In the genomic region with DNA sequence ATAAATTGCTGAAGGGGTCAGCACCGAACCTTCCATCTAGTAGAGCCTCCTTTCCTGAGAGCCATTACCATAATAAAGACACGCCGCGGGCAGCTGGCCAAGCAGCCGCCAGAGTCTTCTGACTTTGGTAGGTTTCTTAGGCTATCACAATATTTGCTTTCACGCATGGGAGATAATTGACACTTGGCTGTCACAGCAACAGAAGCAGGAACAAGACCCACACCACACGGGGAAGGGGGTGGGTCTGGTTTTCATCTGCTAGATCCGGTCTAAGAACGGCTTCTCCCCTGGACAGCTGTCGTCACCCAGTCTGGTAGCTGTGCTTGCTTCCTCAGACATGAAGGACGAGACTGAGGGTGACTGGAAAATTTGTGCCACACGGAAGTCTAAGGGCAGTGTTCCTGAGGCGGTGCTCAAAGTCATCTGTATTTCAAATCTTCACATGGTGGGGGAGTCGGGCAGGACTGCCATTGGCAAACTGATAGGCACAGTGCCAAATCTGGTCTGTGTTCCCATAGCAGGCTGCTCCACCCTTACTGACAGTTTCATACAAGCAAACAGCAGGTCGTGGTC, we compare ENCODE assay signal across 9 mouse cellular contexts.
DNase-seq lines count a peak whose midpoint lies in the region; ATAC-seq and TF ChIP-seq lines count a peak whose summit lies in the region.
"Had no signal": no experiment of that assay in that cellular context is flagged by ENCODE, and none has a peak within 500 bp of the region (broad histone marks: within the 10 kb centered on the region; RNA-seq: fewer than 3 reads in every experiment).

No protein-coding gene starts in this region.

- 46% methylated on average over 15 of the region's 15 CpGs for WGBS in forebrain, embryonic 13.5 days
- 78% methylated on average over 15 of the region's 15 CpGs for WGBS in forebrain, embryonic 10.5 days
- 50% methylated on average over 15 of the region's 15 CpGs for WGBS in hindbrain, embryonic 10.5 days
- WGBS in lung, adult 2 months, result 35% methylated on average over 15 of the region's 15 CpGs
- WGBS in liver, embryonic 11.5 days, result 62% methylated on average over 15 of the region's 15 CpGs

- no peak for DNase-seq in forebrain, embryonic 10.5 days (ENCODE audit: extremely low spot score, low spot score)
- peak; percentile 32 to 39 for DNase-seq in adrenal gland, postnatal 36 days
- DNase-seq in hindbrain, embryonic 10.5 days (ENCODE audit: low spot score), result peak; percentile 23
- DNase-seq in lung, adult 2 months, result no peak
- DNase-seq in layer of hippocampus, adult 18-20 months (ENCODE audit: low spot score in 2 of 2), result no peak
- DNase-seq in layer of hippocampus, adult 8-10 months (ENCODE audit: low spot score in 2 of 2), result no peak
- DNase-seq in liver, embryonic 11.5 days (ENCODE audit: low spot score), result no peak
- DNase-seq: liver, embryonic 13.5 days had no signal

- no peak overlapping the region for H3K4me2 ChIP-seq in forebrain, embryonic 13.5 days
- no peak overlapping the region for H3K4me2 ChIP-seq in liver, embryonic 11.5 days
- H3K4me2 ChIP-seq: liver, embryonic 13.5 days had no signal

- peak; percentile 86 for ATAC-seq in forebrain, embryonic 13.5 days
- ATAC-seq in liver, embryonic 11.5 days (replicated peaks; ENCODE audit: low FRiP score), result no peak

- no peaks in the 10 kb centered on the region for H3K36me3 ChIP-seq in forebrain, embryonic 13.5 days (ENCODE audit: poor library complexity, severe bottlenecking)
- no peaks in the 10 kb centered on the region for H3K36me3 ChIP-seq in forebrain, embryonic 10.5 days (replicated peaks)
- no peaks in the 10 kb centered on the region for H3K36me3 ChIP-seq in hindbrain, embryonic 10.5 days
- H3K36me3 ChIP-seq in liver, embryonic 11.5 days (ENCODE audit: control insufficient read depth, insufficient read depth, low read length), result no peaks in the 10 kb centered on the region
- H3K36me3 ChIP-seq: liver, embryonic 13.5 days had no signal

- H3K4me1 ChIP-seq in forebrain, embryonic 13.5 days, result peaks cover 7% of the 10 kb centered on the region; the same call in 1 of the 2 replicates
- no peaks in the 10 kb centered on the region; the same call in 1 of the 2 replicates for H3K4me1 ChIP-seq in forebrain, embryonic 10.5 days
- peaks cover 10% of the 10 kb centered on the region for H3K4me1 ChIP-seq in hindbrain, embryonic 10.5 days (replicated peaks)
- no peaks in the 10 kb centered on the region for H3K4me1 ChIP-seq in lung, adult 2 months (ENCODE audit: control insufficient read depth, insufficient read depth, low read length)
- H3K4me1 ChIP-seq in liver, embryonic 11.5 days (replicated peaks; ENCODE audit: control insufficient read depth, insufficient read depth, low read length), result no peaks in the 10 kb centered on the region
- H3K4me1 ChIP-seq: liver, embryonic 13.5 days had no signal

- TF ChIP-seq POLR2A in lung, adult 2 months (IDR thresholded peaks at IDR 0.05; ENCODE audit: borderline replicate concordance, extremely low read depth, low read depth, low read length), result no peak

- no peaks in the 10 kb centered on the region for H3K9me3 ChIP-seq in forebrain, embryonic 13.5 days (replicated peaks)
- no peaks in the 10 kb centered on the region for H3K9me3 ChIP-seq in forebrain, embryonic 10.5 days
- H3K9me3 ChIP-seq in hindbrain, embryonic 10.5 days, result no peaks in the 10 kb centered on the region
- H3K9me3 ChIP-seq in liver, embryonic 11.5 days (ENCODE audit: control insufficient read depth, low read length), result no peaks in the 10 kb centered on the region
- H3K9me3 ChIP-seq: liver, embryonic 13.5 days had no signal

- no peak overlapping the region for H3K27ac ChIP-seq in forebrain, embryonic 13.5 days
- H3K27ac ChIP-seq in forebrain, embryonic 10.5 days, result no peak overlapping the region
- no peak overlapping the region for H3K27ac ChIP-seq in hindbrain, embryonic 10.5 days
- no peak overlapping the region for H3K27ac ChIP-seq in liver, embryonic 11.5 days (ENCODE audit: low read depth, low read length)
- H3K27ac ChIP-seq: liver, embryonic 13.5 days had no signal

- no peak overlapping the region for H3K4me3 ChIP-seq in forebrain, embryonic 13.5 days
- no peak overlapping the region for H3K4me3 ChIP-seq in forebrain, embryonic 10.5 days
- no peak overlapping the region for H3K4me3 ChIP-seq in hindbrain, embryonic 10.5 days
- peak overlapping the region; percentile 4 for H3K4me3 ChIP-seq in lung, adult 2 months (replicated peaks; ENCODE audit: extremely low read depth, low read depth, low read length)
- no peak overlapping the region for H3K4me3 ChIP-seq in liver, embryonic 11.5 days (ENCODE audit: low read depth, low read length)
- H3K4me3 ChIP-seq: liver, embryonic 13.5 days had no signal

- H3K27me3 ChIP-seq in forebrain, embryonic 13.5 days, result no peaks in the 10 kb centered on the region
- H3K27me3 ChIP-seq in forebrain, embryonic 10.5 days (ENCODE audit: poor library complexity, severe bottlenecking), result no peaks in the 10 kb centered on the region
- no peaks in the 10 kb centered on the region; the same call in 1 of the 2 replicates for H3K27me3 ChIP-seq in hindbrain, embryonic 10.5 days (ENCODE audit: insufficient read depth, poor library complexity, severe bottlenecking)
- H3K27me3 ChIP-seq in liver, embryonic 11.5 days (replicated peaks; ENCODE audit: control insufficient read depth, insufficient read depth, low read length), result no peaks in the 10 kb centered on the region
- H3K27me3 ChIP-seq: liver, embryonic 13.5 days had no signal

- no peak for TF ChIP-seq CTCF in lung, adult 2 months (IDR thresholded peaks at IDR 0.05; ENCODE audit: insufficient read depth, low read length)

- no peak overlapping the region for H3K9ac ChIP-seq in forebrain, embryonic 13.5 days
- no peak overlapping the region for H3K9ac ChIP-seq in liver, embryonic 11.5 days (ENCODE audit: low read depth, low read length)
- H3K9ac ChIP-seq: liver, embryonic 13.5 days had no signal

Comparison
In these comparisons a context has a peak if more than half of its experiments do, and no peak if none do; other contexts are left out.
1. DNase-seq: peak in adrenal gland, postnatal 36 days (2 of 2) and hindbrain, embryonic 10.5 days (single experiment); none in forebrain, embryonic 10.5 days (single experiment), lung, adult 2 months (single experiment), layer of hippocampus, adult 18-20 months (0 of 2), layer of hippocampus, adult 8-10 months (0 of 2) and liver, embryonic 11.5 days (single experiment).